Mouse (Mus musculus) CD4-positive, CD25-positive, alpha-beta regulatory T cell, adult 2 months (primary cell): ENCODE results near the gene Defb25.

ENCODE experiments used
- DNase-seq: peaks from one replicate; pipeline ENCODE4 v3.0.0-alpha.2; 2012; ENCODE audit warnings: low read depth, low spot score

Defb25 gene

GRCm38 (mm10) chr2:152626774-152627591 is 4.1 kb upstream of the Defb25 start, which contains the start of gene Rem1:
Rem1 (plus strand) TSS chr2:152626951.
- no peak for DNase-seq

- DNase-seq, result no peak
Observed at GRCm38 (mm10) chr2:152625256-152625655, 2.4 kb upstream of the Defb25 start.

GRCm38 (mm10) chr2:152624566-152624965 is 1.7 kb upstream of the Defb25 start:
- DNase-seq, result no peak

GRCm38 (mm10) chr2:152622151-152622550 is 702 bp downstream of the Defb25 start:
- DNase-seq, result no peak

GRCm38 (mm10) chr2:152620367-152621134 is 2.3 kb downstream of the Defb25 start:
- no peak for DNase-seq

- peak; percentile 55 for DNase-seq
Observed at GRCm38 (mm10) chr2:152617374-152617773, 5.5 kb downstream of the Defb25 start.

GRCm38 (mm10) chr2:152616470-152616869 is 6.4 kb downstream of the Defb25 start:
- DNase-seq, result no peak

- DNase-seq, result peak; percentile 68
Observed at GRCm38 (mm10) chr2:152615563-152615962, 7.3 kb downstream of the Defb25 start.

- no peak for DNase-seq
Observed at GRCm38 (mm10) chr2:152612193-152612592, 10.7 kb downstream of the Defb25 start.

GRCm38 (mm10) chr2:152608719-152609118 is 14.1 kb downstream of the Defb25 start:
- DNase-seq, result no peak

GRCm38 (mm10) chr2:152607746-152608145 is 15.1 kb downstream of the Defb25 start:
- no peak for DNase-seq

- DNase-seq, result peak; percentile 50
Observed at GRCm38 (mm10) chr2:152604057-152604456, 18.8 kb downstream of the Defb25 start, which contains the start of gene Defb36. Defb36 (plus strand) TSS chr2:152604327.

- no peak for DNase-seq
Observed at GRCm38 (mm10) chr2:152601275-152601960, 21.4 kb downstream of the Defb25 start.

- DNase-seq, result no peak
Observed at GRCm38 (mm10) chr2:152600076-152600475, 22.8 kb downstream of the Defb25 start.

- DNase-seq, result no peak
Observed at GRCm38 (mm10) chr2:152599299-152599698, 23.6 kb downstream of the Defb25 start, which contains the start of gene Defb45. Defb45 (minus strand) TSS chr2:152599399.

GRCm38 (mm10) chr2:152589021-152589420 is 33.8 kb downstream of the Defb25 start:
- no peak for DNase-seq

- no peak for DNase-seq
Observed at GRCm38 (mm10) chr2:152588450-152588849, 34.4 kb downstream of the Defb25 start.

GRCm38 (mm10) chr2:152586926-152587560 is 35.8 kb downstream of the Defb25 start:
- DNase-seq, result peak; percentile 23

GRCm38 (mm10) chr2:152580612-152581011 is 42.2 kb downstream of the Defb25 start:
- no peak for DNase-seq

- DNase-seq, result no peak
Observed at GRCm38 (mm10) chr2:152580107-152580506, 42.7 kb downstream of the Defb25 start, which contains the start of gene Defb19. Defb19 (minus strand) TSS chr2:152580312.

GRCm38 (mm10) chr2:152573484-152573883 is 49.4 kb downstream of the Defb25 start:
- DNase-seq, result no peak
